Mouse (Mus musculus) midbrain, embryonic 11.5 days (tissue): ENCODE measurements around the gene T2. TPM values are rescaled to one million over a fixed set of nuclear protein-coding genes. Genes with fewer than 3 reads are reported as not detected.

Experiments used
- ATAC-seq: fragments of 200-750 bp; cut with Nextera tagmentation; 2 replicates; pipeline ENCODE4 v1.8.0; 2017; ENCODE audit warnings: moderate TSS enrichment, moderate library complexity; ENCODE audit not compliant: low FRiP score
- DNase-seq: peaks from one replicate; pipeline ENCODE4 v3.0.0; 2015; ENCODE audit warnings: low spot score; ENCODE audit errors: missing footprints
- H3K27ac ChIP-seq: fragments of 300-500 bp; sonication (generic); 2 replicates; pipeline ENCODE4 v1.5.1; 2014; ENCODE audit warnings: low read depth, low read length
- H3K27me3 ChIP-seq: fragments of 300-500 bp; sonication (generic); 2 replicates; pipeline ENCODE4 v1.6.1; 2014; ENCODE audit warnings: mild to moderate bottlenecking, low read length, moderate library complexity, mixed read lengths; ENCODE audit not compliant: control insufficient read depth, insufficient read depth
- H3K36me3 ChIP-seq: fragments of 300-500 bp; sonication (generic); 2 replicates; pipeline ENCODE4 v1.6.1; 2014; ENCODE audit warnings: mild to moderate bottlenecking, low read length, moderate library complexity, mixed read lengths; ENCODE audit not compliant: control insufficient read depth, insufficient read depth
- H3K4me1 ChIP-seq: fragments of 300-500 bp; sonication (generic); 2 replicates; pipeline ENCODE4 v1.6.1; 2014; ENCODE audit warnings: low read length; ENCODE audit not compliant: control insufficient read depth, insufficient read depth
- H3K4me2 ChIP-seq: fragments of 300-500 bp; sonication (generic); 2 replicates; pipeline ENCODE4 v1.6.1; 2014; ENCODE audit warnings: mild to moderate bottlenecking, moderate library complexity
- H3K4me3 ChIP-seq: fragments of 300-500 bp; sonication (generic); 2 replicates; pipeline ENCODE4 v1.5.1; 2014; ENCODE audit warnings: low read depth, low read length
- H3K9ac ChIP-seq: fragments of 300-500 bp; sonication (generic); 2 replicates; pipeline ENCODE4 v1.6.1; 2014; ENCODE audit warnings: low read length
- H3K9me3 ChIP-seq: fragments of 300-500 bp; sonication (generic); 2 replicates; pipeline ENCODE4 v1.6.1; 2016; ENCODE audit warnings: low read length; ENCODE audit not compliant: control insufficient read depth
- WGBS: fragments of 180-500 bp; shearing (Covaris S2); extraction: QIAGEN DNeasy Blood & Tissue Kit; methylation state at CpG from one replicate; pipeline ENCODE4 v1.1.7; 2014; 5-methylcytosine and 5-hydroxymethylcytosine counted together
- polyA plus RNA-seq: library from polyadenylated mRNA; unstranded; fragments of >200 nt; fragmentation: Nextera tagmentation; extraction: Ambion mirVana; gene quantifications from 2 replicates; pipeline ENCODE4 v1.2.1, GENCODE M21; 2014

T2 gene
- polyA plus RNA-seq, 1 experiment from 2014 or later: 0.18 TPM

- Histone ChIP-seq H3K9ac (no peak overlapping the region), H3K4me3 (no peak overlapping the region), H3K4me1 (no peaks in the 10 kb centered on the region), H3K36me3 (no peaks in the 10 kb centered on the region), H3K27me3 (peaks cover 3% of the 10 kb centered on the region; the same call in 1 of the 2 replicates), H3K27ac (no peak overlapping the region), H3K4me2 (no peak overlapping the region), H3K9me3 (no peaks in the 10 kb centered on the region)
- peak; percentile 98 for DNase-seq
- peak; percentile 72 for ATAC-seq
- WGBS: 17% methylated on average over 19 of the region's 19 CpGs
Measured at GRCm38 (mm10) chr17:8468716-8469344, 113.0 kb downstream of the T2 start.

Other genes starting within 250 kb of the T2 start
- gene Gm49673, start 208.2 kb upstream of the T2 start, polyA plus RNA-seq: not detected in 2 replicates
- gene Rnaset2a, start 207.9 kb upstream of the T2 start, polyA plus RNA-seq: 14.8 and 15.0 TPM in 2 replicates
- gene Fgfr1op, start 190.5 kb upstream of the T2 start, polyA plus RNA-seq: 61.3 and 62.3 TPM in 2 replicates
- 0.11 TPM in 1 of 2 replicates, not detected in the other for gene Ccr6, start 119.9 kb upstream of the T2 start, polyA plus RNA-seq
- 100 and 102 TPM in 2 replicates for gene Mpc1, start 73.1 kb upstream of the T2 start, polyA plus RNA-seq
- gene Sft2d1, start 44.9 kb upstream of the T2 start, polyA plus RNA-seq: 67.8 and 68.2 TPM in 2 replicates
- 0.90 and 1.3 TPM in 2 replicates for gene Prr18, start 18.5 kb upstream of the T2 start, polyA plus RNA-seq
- gene T, start 78.4 kb downstream of the T2 start, polyA plus RNA-seq: 0.93 and 1.3 TPM in 2 replicates
- 4.8 TPM in 2 replicates for gene Pde10a, start 169.4 kb downstream of the T2 start, polyA plus RNA-seq
- not detected in 2 replicates for gene Gm17087, start 211.0 kb downstream of the T2 start, polyA plus RNA-seq